Mouse (Mus musculus) layer of hippocampus, adult 18-20 months (tissue): ENCODE results near the gene Gm43517. TPM values are rescaled to one million over a fixed set of nuclear protein-coding genes. Genes with fewer than 3 reads are reported as not detected.

Experiments used
- DNase-seq, 2 experiments: peaks; one replicate each; pipeline ENCODE4 v3.0.0; 2022; ENCODE audit warnings: low spot score in 2 of 2
- long read RNA-seq: library from polyadenylated mRNA; stranded (forward); transcript quantifications from one replicate; pipeline ENCODE4 v2.0.0, GENCODE M21; 2021
- total RNA-seq, 2 experiments: library from RNA; stranded (reverse); gene quantifications; 2 replicates each; pipeline ENCODE4 v1.2.3; 2021

Gm43517 gene
- 1 to 10 TPM; 8.6 to 8.9 TPM for total RNA-seq
- long read RNA-seq, partial matches to known transcripts: 1 of 2 reads
- long read RNA-seq, other reads (novel, unspliced or antisense): 1 of 2 reads

- peak in 1 of 2 experiments; percentile 55 for DNase-seq
Observed at GRCm38 (mm10) chr12:49384876-49385630, at the start of gene Gm43517. Gm43517 (plus strand) TSS chr12:49385174.

GRCm38 (mm10) chr12:49349697-49350096 is 35.3 kb upstream of the Gm43517 start:
- no peak for DNase-seq

DNA sequence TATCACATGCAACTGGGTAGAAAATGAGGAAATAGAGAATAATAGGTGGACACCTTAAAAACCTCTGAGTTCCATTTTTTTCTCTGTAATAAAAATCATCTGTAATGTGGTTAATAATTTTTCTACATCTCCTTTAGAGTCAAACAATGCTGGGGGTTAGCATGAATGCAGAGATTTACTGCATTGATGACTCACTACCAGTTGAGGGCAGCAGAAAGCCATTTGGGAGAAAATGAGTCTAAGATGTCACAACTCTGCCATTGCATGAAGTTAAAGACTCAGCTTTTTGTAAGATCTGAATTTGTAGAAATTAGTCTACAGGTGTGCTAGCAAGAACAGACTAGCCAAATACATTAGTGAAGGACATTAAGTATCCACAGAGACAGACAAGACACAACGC is 16.0 kb upstream of the Gm43517 start:
- DNase-seq: peak in 1 of 2 experiments; percentile 59

GRCm38 (mm10) chr12:49372170-49372569 is 12.8 kb upstream of the Gm43517 start:
- peak in 1 of 2 experiments; percentile 78 for DNase-seq

- DNase-seq: no peak
Observed at GRCm38 (mm10) chr12:49373176-49373575, 11.8 kb upstream of the Gm43517 start.

GRCm38 (mm10) chr12:49373821-49374605 is 11.0 kb upstream of the Gm43517 start:
- DNase-seq: peak in 1 of 2 experiments; percentile 41

- peak in 1 of 2 experiments; percentile 78 for DNase-seq
Observed at GRCm38 (mm10) chr12:49374606-49374995, 10.4 kb upstream of the Gm43517 start.

- peak in 1 of 2 experiments; percentile 47 for DNase-seq
Observed at GRCm38 (mm10) chr12:49375427-49376317, 9.3 kb upstream of the Gm43517 start.

DNA sequence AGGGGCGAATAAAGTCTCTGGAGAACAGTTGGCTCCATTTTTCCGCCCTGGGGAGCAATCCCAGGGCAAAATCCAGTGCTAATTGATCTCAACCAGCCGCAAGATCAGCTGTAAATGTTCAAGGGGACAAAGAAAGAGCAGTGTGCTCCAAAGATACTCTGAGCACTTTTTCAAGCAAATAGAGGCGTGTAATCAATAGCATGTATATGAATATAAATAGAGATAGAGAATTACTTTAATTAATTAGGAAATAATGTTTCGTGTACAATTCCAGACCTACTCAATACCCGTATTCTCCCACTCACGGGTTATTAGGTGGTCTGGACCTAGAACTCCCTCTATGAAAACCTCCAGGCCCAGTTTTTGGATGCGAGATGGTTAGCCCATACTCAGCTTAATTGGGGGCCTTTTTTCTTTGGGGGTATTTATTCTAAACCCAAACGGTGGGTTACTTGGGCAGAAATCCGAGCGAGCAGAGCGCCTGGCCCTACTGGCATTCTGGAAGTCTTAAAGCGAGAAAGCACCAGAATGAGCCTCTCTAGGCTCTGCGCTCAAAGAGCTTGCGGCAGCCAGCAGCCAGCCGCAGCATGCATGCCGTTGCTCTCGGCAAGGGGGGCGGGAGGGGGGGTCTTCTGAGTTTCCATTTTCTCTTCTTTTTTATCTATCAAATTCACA is 8.5 kb upstream of the Gm43517 start:
- peak in 1 of 2 experiments; percentile 44 for DNase-seq

DNA sequence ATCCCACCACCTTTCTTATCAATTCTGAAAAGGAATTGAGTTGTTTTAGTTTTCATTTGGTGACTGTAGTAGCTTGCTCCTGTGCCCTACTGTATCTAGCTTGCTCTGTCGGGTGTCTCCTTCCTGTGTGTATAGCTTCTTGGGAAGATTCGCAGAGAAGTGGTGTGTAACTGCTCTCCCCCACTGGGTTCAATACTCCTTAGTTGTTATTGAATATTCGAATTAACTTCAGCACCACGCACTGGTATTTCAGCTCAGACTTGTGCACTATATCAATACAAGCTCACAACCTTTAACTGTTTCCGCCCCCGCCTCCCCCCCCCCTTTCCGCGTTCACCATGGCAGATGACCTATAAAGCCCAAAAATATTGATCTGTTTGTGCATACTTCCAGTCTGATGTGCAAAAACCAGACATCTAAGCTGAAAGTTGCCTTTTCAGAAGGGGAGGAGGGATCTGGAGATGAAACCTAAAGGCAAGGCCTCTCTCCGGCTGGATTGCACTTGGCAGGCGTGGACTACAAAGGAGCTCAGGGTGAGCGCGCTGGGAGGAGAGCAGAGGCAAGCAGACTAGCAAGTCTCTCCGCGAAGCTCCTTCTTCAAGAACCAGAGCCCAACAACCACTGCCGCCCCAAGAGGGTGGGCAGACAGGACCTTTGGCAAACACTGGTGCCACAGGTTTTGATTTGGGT is 7.5 kb upstream of the Gm43517 start:
- peak in 1 of 2 experiments; percentile 74 for DNase-seq

- peak in 1 of 2 experiments; percentile 55 for DNase-seq
Observed at GRCm38 (mm10) chr12:49378920-49379319, 6.1 kb upstream of the Gm43517 start.

- peak in 1 of 2 experiments; percentile 68 for DNase-seq
Observed at GRCm38 (mm10) chr12:49379446-49379845, 5.5 kb upstream of the Gm43517 start.

DNA sequence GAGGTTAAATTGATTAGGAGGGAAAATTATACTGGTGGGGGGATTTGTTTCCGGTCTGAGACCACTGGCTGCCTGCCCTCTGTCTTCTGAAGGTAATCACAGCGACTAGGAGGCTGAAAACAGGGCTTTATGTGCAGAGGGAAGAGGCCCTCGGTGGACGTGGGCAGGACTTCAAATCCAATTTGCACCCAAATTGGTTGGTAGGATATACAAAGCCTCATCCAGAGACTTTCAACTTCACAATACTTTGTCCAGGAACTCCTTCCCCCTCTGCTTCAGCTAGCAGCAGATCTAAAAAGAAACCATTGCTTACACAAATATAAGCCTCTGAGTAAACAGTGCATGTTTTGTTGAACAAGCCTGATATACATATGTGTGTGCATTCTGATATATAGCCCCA is 4.5 kb upstream of the Gm43517 start:
- no peak for DNase-seq

GRCm38 (mm10) chr12:49381031-49381525 is 3.9 kb upstream of the Gm43517 start:
- no peak for DNase-seq

GRCm38 (mm10) chr12:49381721-49382365 is 3.1 kb upstream of the Gm43517 start:
- DNase-seq: peak in 1 of 2 experiments; percentile 67

DNA sequence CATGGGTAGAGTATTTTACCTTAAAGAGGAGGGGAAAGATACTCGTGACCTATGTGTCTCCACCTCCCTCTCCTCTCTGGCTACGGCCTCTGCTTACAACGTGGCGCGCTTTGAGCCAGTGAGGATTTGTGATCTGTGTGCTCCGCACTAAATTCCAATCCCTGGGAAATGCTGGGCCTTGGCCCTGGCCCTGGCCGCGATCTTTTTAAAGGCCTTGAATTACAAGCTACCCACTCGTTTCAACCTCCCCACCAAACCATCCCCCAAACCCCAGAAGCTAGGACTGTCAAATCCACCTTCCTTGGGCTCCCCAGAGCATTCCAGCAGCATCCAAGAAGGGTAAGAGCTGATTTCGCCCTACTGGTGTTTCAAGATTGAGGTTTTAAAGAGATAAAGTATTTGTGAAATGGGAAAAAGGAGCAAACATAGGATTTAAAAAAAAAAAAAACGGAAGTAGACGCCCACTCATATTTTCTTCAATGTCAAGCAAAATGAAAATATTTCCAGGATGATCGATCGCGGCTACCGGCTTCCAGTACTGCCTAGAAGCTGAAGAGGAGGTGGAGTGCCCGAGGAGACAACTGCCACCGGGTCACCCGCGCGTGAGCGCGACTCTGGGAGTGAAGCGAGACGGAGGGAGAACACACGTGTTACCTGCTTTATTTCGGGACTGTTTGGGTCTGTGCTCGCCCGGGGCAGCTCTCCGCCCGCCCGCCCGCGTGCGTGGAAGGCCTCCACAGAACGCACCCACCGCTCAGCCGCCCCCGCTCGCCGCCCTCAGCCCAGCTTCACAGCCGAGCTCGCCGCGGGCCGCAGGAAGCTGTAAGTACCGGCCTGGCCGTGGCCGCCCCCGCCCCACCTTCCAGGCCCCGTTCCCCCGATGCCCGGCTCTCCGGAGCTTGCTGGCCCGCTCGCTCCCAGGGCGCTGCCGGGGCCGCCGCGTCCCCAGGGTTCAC is 2.1 kb upstream of the Gm43517 start, which contains the start of gene Foxg1:
TSS of gene Foxg1 (plus strand) at position 96 of the 956 bp plus-strand sequence.
- DNase-seq: peak in 1 of 2 experiments; percentile 76

DNA sequence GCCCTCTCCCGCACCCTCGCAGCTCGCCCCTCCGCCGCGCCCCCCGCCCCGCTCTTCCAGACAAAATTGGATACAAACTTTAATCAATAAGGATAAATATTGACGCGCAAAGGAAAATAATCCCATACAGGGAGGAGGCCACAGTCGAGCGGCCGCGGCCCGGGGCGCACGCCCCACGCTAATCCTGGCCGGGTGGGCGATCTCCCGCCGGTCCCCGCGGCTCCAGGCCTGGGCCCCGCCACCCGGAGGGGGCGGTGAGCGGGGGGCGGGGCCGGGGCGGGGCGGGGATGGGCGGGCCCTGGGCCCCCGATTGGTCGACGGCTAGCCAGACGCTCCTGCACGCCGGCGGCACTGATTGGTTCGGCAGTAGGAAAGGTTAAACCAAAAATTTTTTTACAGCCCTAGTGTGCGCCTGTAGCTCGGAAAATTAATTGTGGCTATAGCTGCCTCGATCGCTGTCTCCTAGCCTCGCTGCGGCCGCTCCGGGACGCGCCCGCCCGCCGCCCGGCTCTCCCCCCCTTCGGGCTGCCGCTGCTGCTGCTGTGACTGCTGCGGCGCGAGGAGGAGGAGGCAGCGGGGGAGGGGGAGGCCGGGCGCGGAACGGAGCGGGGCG is 1.3 kb upstream of the Gm43517 start:
- DNase-seq: peak; percentile 90 to 94
